Mouse (Mus musculus) liver, adult (tissue): ENCODE data around the gene Sptssa.

Experiments
- GATA4 ChIP-seq: IDR thresholded peaks from 2 replicates; pipeline ENCODE4 v1.6.1; 2014; ENCODE audit warnings: mild to moderate bottlenecking, low read length; ENCODE audit not compliant: insufficient replicate concordance

Gene Sptssa

DNA sequence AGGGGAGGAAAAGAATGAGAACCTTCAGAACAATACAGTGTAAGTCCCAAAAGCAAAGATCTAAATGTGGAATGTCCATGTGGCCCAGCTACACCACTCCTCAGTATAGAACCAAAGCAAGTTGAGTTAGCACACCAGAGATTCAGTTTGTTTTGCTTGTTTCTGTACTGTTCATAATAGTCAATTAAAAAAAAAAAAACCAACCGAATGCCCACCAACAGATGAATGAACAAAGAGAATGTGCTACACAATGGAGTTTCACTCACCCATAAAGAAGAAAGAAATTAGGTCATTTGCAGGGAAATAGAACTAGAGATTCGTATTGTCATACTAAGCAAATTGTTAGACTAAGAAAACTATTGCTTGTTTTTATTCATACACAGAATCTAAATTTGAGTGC, 24.2 kb downstream of the Sptssa start:
- no peak for TF ChIP-seq GATA4

DNA sequence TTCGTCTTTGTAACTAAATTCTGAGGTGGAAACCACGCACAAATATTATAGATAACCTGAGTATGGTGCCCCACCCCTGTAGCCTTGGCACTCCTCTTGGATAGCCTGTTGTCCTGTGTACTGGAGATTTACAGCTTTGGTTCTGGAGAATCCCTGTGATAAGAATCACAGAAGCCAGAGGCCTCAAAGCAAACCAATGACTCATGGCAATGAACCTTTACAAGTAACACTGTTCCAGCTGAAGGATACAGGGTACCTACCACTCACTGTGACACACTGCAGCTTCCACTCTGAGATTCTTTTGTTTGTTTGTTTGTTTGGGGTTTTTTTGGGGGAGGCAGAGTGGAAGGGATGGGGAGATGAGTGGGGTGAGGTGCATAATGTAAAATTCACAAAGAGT, 34.4 kb downstream of the Sptssa start:
- TF ChIP-seq GATA4: no peak

DNA sequence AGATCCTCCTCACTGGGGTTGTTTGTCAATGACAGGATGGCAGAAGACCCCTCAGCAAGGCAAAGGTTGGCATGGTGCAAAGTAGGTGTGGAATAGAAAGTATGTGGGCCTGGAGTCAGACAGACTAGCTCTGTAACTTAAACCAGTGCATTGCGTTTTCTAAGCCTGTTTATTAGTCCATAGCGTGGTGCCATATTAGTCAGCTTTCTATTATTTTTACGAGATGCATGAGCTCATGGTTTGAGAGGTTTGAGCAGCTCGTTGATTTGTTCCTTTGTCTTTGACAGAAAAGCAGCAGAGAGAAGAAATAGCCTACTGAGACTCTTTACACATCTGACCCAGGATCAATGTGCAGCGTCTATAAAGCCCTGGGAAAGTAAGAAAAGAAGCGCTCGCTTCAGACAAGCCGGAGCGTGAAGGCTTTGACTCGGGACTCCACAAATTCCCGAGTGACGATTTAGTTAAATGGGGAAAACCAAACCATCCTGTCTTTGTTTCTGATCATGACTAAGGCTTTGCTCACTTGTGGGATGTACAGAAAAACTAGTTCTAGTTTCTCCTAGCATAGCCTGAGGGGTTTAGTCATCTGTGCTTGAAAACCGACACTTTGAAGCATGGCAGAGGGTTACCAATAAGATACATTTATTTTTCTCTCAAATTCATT, 36.2 kb downstream of the Sptssa start:
- TF ChIP-seq GATA4: no peak

DNA sequence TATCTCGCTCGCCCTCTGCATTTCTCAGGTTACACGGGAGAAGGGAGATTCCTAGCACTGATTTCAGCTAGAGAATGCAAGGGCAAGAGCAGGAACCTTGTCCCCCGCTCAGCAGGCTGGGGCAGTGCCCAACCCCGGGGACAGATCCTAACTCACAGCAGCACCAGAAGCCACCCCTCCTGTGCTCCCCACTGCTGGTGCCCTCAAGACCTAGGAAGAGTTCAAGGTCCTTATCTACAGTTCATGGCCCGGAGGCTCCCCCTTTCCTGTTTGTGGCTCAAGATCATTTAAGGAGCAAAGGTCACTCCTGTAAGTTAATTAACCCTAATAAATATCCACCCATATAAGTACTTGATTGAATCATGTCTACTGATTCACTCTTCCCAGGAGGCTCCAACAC, 47.4 kb downstream of the Sptssa start:
- TF ChIP-seq GATA4: no peak

DNA sequence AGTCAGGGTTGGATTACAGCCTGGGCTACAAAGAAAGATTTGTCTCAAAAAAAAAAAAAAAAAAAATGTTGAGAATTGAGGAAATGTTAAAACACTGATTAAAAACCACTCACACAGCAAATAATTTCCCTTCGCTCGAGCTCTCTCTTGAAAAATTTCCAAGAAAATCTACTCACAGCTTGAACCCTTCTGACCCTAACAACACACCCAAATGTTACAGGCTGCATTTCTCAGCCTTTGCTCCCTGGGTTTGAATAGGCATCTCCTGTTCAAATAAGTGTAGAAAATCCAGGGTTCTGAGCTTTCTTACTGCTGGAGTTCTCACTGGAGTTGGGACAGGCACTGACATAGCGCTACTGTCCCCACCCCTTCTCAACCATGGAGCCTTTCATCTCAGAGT, 51.2 kb downstream of the Sptssa start:
- TF ChIP-seq GATA4: peak; percentile 11; the same call in 1 of the 2 replicates

DNA sequence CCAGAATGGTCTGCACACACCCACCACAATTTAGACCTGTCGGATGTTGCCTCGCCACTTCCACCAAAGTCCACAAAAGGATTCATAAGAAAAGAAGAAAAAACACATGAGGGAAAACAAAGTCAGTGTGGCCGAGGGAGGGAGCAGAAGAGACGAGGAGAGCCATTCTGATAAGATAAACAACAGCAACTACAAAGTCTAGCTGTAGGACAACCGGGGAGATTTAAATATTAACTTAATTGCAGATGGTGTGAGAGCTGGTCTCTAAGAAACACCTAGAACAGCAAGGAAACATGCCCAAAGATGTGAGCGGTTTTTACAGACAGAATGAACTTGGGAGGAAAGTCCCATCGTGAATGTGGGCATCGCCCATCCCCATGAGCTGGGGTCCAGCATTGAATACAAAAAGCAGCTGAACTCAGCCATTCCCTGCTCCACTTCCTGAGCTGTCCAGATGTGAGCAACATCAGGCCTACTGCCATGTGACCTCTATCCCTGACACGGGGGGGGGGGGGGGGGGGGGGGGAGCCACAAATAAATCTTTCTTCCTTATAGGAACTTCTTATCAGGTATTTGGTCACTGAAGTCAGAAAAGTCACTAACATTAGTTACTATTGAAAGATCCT, 52.7 kb downstream of the Sptssa start:
- no peak for TF ChIP-seq GATA4

DNA sequence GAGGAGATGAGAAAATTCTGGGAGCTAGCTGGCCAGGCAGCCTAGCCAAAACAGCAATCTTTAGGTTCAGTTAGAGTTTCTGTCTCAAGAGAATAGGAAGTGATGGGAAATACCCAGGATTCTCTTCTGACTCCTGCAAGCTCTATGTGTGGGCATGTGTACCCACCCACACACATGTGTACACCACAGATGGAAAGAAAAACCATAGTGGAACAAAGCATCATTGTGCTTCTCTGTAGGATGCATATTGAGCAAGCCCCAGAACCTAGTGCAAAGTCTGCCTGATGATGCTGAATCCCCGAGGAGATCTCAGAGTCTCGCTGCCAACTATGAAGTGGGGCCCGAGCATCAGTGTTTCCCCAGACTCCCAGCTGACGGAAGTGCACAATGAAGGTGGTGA, 55.9 kb downstream of the Sptssa start:
- no peak for TF ChIP-seq GATA4

DNA sequence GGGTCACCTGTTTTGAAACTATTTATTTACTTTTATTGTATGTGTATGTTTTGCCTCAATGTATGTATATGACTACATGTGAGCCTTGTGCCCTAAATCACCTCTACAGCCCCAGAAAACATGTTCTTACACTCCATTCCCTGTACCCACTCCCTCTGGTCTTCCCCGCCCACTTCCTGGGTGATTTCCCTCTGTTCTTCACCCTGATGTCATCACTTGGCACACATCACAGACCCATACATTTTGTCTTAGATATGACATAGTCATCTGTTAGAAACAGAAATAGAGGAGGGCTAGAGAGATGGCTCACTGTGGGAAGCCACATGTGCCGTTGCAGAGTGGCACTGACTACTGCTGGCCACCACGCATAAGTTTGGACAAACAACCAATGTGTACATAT, 58.0 kb downstream of the Sptssa start:
- TF ChIP-seq GATA4: no peak

DNA sequence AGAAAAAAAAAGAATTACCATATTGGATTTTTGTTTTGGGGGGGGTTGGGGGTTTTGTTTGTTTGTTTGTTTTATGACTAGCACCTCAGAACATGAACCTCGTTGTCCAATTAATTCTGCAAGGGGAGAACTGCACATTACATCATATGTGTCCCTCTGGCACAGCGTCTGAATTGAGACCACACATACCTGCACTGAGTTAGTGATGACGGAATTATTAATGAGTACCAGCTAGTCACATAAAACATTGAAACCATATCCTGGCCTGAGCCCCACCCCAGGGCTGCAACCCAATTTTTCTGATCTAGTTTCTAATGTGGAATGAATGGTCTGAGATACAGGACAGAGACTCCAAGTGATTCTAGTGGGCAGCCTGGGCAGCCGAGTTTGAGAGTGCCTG, 59.7 kb downstream of the Sptssa start:
- no peak for TF ChIP-seq GATA4
